Mouse (Mus musculus): ENCODE results near the gene Olfr91. TPM values are rescaled to one million over a fixed set of nuclear protein-coding genes. Genes with fewer than 3 reads are reported as not detected.

The Olfr91 gene
- polyA plus RNA-seq, 1 experiment: not detected

DNA sequence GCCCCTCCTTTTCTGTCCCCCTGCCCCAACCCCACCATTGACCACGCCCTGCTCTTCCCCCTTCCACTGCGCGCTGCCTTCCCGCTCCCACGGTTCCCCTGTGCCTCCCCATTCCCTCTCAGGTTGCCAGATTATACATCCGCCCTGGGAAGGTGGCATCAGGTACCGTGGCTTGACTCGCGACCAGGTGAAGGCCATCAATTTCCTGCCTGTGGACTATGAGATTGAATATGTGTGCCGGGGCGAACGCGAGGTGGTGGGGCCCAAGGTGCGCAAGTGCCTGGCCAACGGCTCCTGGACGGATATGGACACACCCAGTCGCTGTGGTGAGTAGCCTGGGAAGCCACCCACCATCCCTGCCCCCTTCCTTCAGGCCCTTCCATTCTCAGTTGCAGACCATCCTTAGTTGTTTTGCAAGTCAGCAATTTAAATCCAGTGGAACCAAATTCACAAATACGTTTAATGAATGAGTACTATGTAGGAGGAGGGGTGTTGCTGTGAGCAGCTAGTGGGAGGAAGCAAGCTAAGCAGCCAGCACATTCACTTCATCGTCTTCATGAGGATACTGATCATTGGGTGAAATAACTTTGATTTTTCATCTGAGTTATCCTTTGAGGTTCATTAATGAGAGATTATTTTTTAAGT is 50.6 kb downstream of the Olfr91 start:
- Histone ChIP-seq H3K4me3 (replicated peaks; ENCODE audit: insufficient read depth, low read depth, low read length) (peak overlapping the region; percentile 98), H3K27ac (ENCODE audit: insufficient read depth, low read length) (no peak overlapping the region), H3K27me3 (ENCODE audit: control insufficient read depth, insufficient read depth, low read length) (no peaks in the 10 kb centered on the region), H3K4me1 (ENCODE audit: control insufficient read depth, insufficient read depth, low read length) (peaks cover 12% of the 10 kb centered on the region)
- DNase-seq: peak; percentile 44 to 51
- WGBS: 13% methylated on average over 19 of the region's 19 CpGs
- TF ChIP-seq CTCF (IDR thresholded peaks at IDR 0.05; ENCODE audit: borderline replicate concordance, insufficient read depth, low read depth, low read length): no peak
- TF ChIP-seq POLR2A (IDR thresholded peaks at IDR 0.05; ENCODE audit: borderline replicate concordance, insufficient read depth, low read length): no peak

DNA sequence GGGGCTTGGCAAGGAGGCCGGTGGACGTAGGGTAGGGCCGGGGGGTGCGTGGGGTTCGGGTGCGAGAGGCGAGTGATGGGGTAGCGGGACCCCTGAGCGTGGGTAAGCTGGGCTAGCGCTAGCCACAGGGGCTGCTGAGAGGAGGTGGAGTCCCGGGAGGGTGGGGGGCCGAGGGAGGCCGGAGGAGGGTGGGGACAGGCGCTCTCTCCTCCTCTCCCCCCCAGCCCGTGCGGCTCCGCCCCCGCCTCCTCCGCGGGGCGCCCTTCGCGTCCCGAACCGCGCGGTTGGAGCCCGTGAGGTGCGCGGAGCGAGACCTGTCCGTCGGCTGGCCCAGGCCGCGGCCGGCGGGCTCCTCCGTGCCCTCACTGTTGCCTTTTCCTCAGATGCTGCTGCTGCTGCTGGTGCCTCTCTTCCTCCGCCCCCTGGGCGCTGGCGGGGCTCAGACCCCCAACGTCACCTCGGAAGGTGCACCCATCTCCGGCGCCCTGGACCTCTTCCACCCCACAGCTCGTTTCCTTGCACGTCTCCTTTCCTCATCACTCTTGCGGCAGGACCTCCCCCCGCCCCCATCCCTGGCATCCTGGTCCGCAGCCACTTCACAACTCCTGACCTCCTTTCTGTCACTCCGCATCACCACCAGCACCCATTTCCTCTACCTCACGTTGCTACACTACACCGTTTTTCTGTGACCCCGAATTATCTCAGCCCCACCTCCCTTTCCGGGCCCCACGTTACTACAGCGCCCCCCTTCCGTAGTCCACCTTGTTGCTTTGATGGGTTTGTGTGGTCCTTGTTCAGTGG is 51.6 kb downstream of the Olfr91 start:
- H3K27me3 ChIP-seq (ENCODE audit: control insufficient read depth, insufficient read depth, low read length): no peaks in the 10 kb centered on the region

DNA sequence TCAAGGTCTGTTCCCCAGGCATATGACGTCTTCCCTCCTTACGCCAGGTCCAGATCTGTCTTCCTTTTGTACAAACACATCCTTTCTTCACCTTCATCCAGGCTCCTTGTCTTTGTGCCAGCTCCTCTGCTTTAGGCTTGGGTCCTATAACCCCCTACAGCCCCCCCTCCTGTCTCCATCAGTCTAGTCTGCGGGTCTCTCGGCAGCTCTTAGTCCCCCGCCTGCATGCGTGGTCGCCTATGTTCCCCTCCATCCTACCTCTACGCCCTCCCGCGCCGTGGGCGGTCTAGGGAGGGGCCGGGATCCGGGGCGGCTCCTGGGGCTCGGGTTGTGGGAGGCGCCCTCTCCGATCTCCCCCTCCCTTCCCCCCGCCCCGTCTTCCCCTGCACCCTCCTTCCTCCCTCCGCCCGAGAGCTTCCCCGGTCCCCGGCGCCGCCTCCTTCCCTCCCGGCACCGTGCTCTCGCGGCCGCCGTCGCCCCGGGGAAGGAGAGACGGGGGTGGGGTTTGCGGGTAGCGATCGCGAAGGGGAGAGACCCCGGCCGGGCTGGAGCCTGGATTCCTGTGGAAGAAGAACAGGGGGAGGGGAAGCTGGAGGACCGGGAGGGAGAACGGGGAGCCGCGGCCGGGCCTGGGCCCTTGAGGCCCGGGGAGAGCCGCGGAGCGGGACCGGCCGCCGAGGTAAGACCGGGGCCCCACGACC is 52.3 kb downstream of the Olfr91 start, which contains the start of gene Gabbr1:
Gene Gabbr1 (plus strand): TSS at position 356 of the 701 bp plus-strand sequence.
- Histone ChIP-seq H3K4me1 (ENCODE audit: control insufficient read depth, insufficient read depth, low read length) (peaks cover 12% of the 10 kb centered on the region), H3K27me3 (ENCODE audit: control insufficient read depth, insufficient read depth, low read length) (no peaks in the 10 kb centered on the region), H3K27ac (ENCODE audit: insufficient read depth, low read length) (peak within 1 kb of the TSS; percentile 100), H3K4me3 (replicated peaks; ENCODE audit: insufficient read depth, low read depth, low read length) (peak within 1 kb of the TSS; percentile 98)
- WGBS: 1% methylated on average over 52 of the region's 55 CpGs
- TF ChIP-seq POLR2A (IDR thresholded peaks at IDR 0.05; ENCODE audit: borderline replicate concordance, insufficient read depth, low read length) (peak; percentile 73), CTCF (IDR thresholded peaks at IDR 0.05; ENCODE audit: borderline replicate concordance, insufficient read depth, low read depth, low read length) (no peak)
- peak; percentile 88 to 89 for DNase-seq

More for the DNA sequence above, 51.6 kb downstream of the Olfr91 start:
- peak overlapping the region; percentile 98 for H3K27ac ChIP-seq (ENCODE audit: insufficient read depth, low read length)
- peaks cover 12% of the 10 kb centered on the region for H3K4me1 ChIP-seq (ENCODE audit: control insufficient read depth, insufficient read depth, low read length)
- peak overlapping the region; percentile 98 for H3K4me3 ChIP-seq (replicated peaks; ENCODE audit: insufficient read depth, low read depth, low read length)
- TF ChIP-seq CTCF (IDR thresholded peaks at IDR 0.05; ENCODE audit: borderline replicate concordance, insufficient read depth, low read depth, low read length) (peak; percentile 19; the same call in 1 of the 2 replicates), POLR2A (IDR thresholded peaks at IDR 0.05; ENCODE audit: borderline replicate concordance, insufficient read depth, low read length) (0 out of 2 replicates have a peak, but pooled peaks have one; percentile 34)
- WGBS: 1% methylated on average over 49 of the region's 58 CpGs
- peak; percentile 80 to 82 for DNase-seq

DNA sequence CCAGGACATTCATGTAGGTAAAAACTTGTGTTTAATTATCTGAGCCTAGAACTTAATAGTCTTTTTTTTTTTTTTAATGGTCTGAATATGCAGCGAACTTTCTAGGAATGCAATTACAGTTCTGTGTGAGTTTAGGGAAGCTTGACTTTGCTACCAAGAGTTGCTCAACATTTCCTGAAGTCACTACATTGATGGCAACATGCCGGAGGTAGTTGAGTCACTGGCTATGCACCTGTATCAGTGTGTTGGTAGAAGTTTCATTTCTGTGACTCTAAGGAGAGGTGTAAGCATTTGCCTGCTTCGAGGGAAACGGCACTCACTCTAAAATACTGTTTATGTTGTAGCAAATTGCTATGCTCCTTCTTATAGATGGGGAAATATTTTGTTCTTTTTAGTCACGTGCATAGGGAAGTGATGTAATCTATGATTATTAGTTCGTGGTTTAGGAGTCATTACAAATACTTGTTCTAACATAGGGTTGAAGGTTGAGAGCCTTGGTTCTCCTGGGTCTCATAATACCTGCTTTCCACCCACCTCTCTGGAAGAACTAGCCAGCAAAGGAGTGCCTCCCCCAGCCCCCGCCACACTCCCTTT is 53.3 kb downstream of the Olfr91 start:
- WGBS: 68% methylated on average over 7 of the region's 7 CpGs
- TF ChIP-seq POLR2A (IDR thresholded peaks at IDR 0.05; ENCODE audit: borderline replicate concordance, insufficient read depth, low read length) (no peak), CTCF (IDR thresholded peaks at IDR 0.05; ENCODE audit: borderline replicate concordance, insufficient read depth, low read depth, low read length) (no peak)
- Histone ChIP-seq H3K27me3 (ENCODE audit: control insufficient read depth, insufficient read depth, low read length) (no peaks in the 10 kb centered on the region), H3K27ac (ENCODE audit: insufficient read depth, low read length) (peak overlapping the region; percentile 100), H3K4me1 (ENCODE audit: control insufficient read depth, insufficient read depth, low read length) (peaks cover 12% of the 10 kb centered on the region), H3K4me3 (replicated peaks; ENCODE audit: insufficient read depth, low read depth, low read length) (peak overlapping the region; percentile 98)
- no peak for DNase-seq

Other genes starting within 250 kb of the Olfr91 start
- gene Trim15, start 231.1 kb downstream of the Olfr91 start, polyA plus RNA-seq (2012; rRNA removed): 0.14 and 0.15 TPM in 2 replicates
- gene Trim10, start 228.7 kb downstream of the Olfr91 start, polyA plus RNA-seq (2012; rRNA removed): 0.06 and 0.13 TPM in 2 replicates
- 0.07 TPM in 1 of 2 replicates, not detected in the other for gene Trim40, start 208.2 kb downstream of the Olfr91 start, polyA plus RNA-seq (2012; rRNA removed)
- gene Trim31, start 200.2 kb downstream of the Olfr91 start, polyA plus RNA-seq (2012; rRNA removed): not detected in 2 replicates
- gene Rnf39, start 155.4 kb downstream of the Olfr91 start, polyA plus RNA-seq (2012; rRNA removed): 5.6 and 6.5 TPM in 2 replicates
- 196 and 206 TPM in 2 replicates for gene Ppp1r11, start 146.5 kb downstream of the Olfr91 start, polyA plus RNA-seq (2012; rRNA removed)
- 37.5 and 40.6 TPM in 2 replicates for gene Znrd1, start 139.7 kb downstream of the Olfr91 start, polyA plus RNA-seq (2012; rRNA removed)
- 6.7 and 7.8 TPM in 2 replicates for gene Znrd1as, start 139.7 kb downstream of the Olfr91 start, polyA plus RNA-seq (2012; rRNA removed)
- gene 2410137M14Rik, start 117.0 kb downstream of the Olfr91 start, polyA plus RNA-seq (2012; rRNA removed): 0.29 TPM in 1 of 2 replicates, not detected in the other
- 0.55 and 0.77 TPM in 2 replicates for gene H2-M5, start 108.7 kb downstream of the Olfr91 start, polyA plus RNA-seq (2012; rRNA removed)
- gene Zfp57, start 97.1 kb downstream of the Olfr91 start, polyA plus RNA-seq (2012; rRNA removed): 10.3 and 12.0 TPM in 2 replicates
- 145 and 178 TPM in 2 replicates for gene Mog, start 74.9 kb downstream of the Olfr91 start, polyA plus RNA-seq (2012; rRNA removed)
- gene Gabbr1, start 52.3 kb downstream of the Olfr91 start, polyA plus RNA-seq (2012; rRNA removed): 403 and 405 TPM in 2 replicates
- gene Olfr90, start 9.8 kb downstream of the Olfr91 start, polyA plus RNA-seq (2012; rRNA removed): not detected in 2 replicates
- gene Olfr92, start 21.8 kb upstream of the Olfr91 start, polyA plus RNA-seq (2012; rRNA removed): not detected in 2 replicates
- gene Olfr93, start 63.2 kb upstream of the Olfr91 start, polyA plus RNA-seq (2012; rRNA removed): not detected in 2 replicates
- gene Ubd, start 95.6 kb upstream of the Olfr91 start, polyA plus RNA-seq (2012; rRNA removed): not detected in 2 replicates
- gene Olfr94, start 102.7 kb upstream of the Olfr91 start, polyA plus RNA-seq (2012; rRNA removed): not detected in 2 replicates
- 0.03 TPM in 1 of 2 replicates, not detected in the other for gene Olfr95, start 114.8 kb upstream of the Olfr91 start, polyA plus RNA-seq (2012; rRNA removed)
- gene Olfr96, start 121.9 kb upstream of the Olfr91 start, polyA plus RNA-seq (2012; rRNA removed): not detected in 2 replicates
- gene Olfr97, start 139.1 kb upstream of the Olfr91 start, polyA plus RNA-seq (2012; rRNA removed): not detected in 2 replicates
- not detected in 2 replicates for gene Olfr98, start 165.5 kb upstream of the Olfr91 start, polyA plus RNA-seq (2012; rRNA removed)
- gene H2-M3, start 171.9 kb upstream of the Olfr91 start, polyA plus RNA-seq (2012; rRNA removed): 2.9 and 3.0 TPM in 2 replicates
- gene Olfr99, start 185.2 kb upstream of the Olfr91 start, polyA plus RNA-seq (2012; rRNA removed): not detected in 2 replicates
- not detected in 2 replicates for gene Olfr101, start 206.0 kb upstream of the Olfr91 start, polyA plus RNA-seq (2012; rRNA removed)
- not detected in 2 replicates for gene Olfr102, start 218.8 kb upstream of the Olfr91 start, polyA plus RNA-seq (2012; rRNA removed)
- gene Olfr103, start 241.4 kb upstream of the Olfr91 start, polyA plus RNA-seq (2012; rRNA removed): not detected in 2 replicates